Mouse (Mus musculus) induced T-regulatory cell, adult 2 months (primary cell): Measurements from ENCODE around the gene Myo3b.

Experiments used
- DNase-seq: peaks from one replicate; pipeline ENCODE4 v3.0.0-alpha.2; 2012; ENCODE audit warnings: low read depth

Gene Myo3b

GRCm38 (mm10) chr2:70038752-70039151 is at the start of gene Myo3b:
Myo3b (plus strand) TSS chr2:70039126.
- DNase-seq: no peak

DNA sequence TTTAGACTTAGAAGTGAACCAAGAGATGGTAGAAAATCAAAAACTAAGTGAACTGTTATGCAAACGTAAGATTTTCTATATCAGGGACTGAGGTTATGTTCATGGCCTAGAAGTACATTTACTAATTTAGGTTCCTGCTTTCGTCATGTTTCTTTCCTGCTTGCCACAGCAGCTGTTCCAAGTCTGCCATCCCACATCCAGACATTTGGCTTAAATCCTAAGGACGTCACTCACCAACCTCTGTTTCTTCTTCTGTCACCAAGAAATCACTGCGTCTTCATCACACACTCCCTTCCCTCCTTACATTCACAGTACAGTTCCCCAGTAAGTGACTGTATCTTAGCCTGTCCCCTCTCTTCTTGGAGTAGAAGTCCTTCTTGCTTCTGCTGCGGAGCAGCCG is 49.7 kb upstream of the Myo3b start:
- DNase-seq: no peak

DNA sequence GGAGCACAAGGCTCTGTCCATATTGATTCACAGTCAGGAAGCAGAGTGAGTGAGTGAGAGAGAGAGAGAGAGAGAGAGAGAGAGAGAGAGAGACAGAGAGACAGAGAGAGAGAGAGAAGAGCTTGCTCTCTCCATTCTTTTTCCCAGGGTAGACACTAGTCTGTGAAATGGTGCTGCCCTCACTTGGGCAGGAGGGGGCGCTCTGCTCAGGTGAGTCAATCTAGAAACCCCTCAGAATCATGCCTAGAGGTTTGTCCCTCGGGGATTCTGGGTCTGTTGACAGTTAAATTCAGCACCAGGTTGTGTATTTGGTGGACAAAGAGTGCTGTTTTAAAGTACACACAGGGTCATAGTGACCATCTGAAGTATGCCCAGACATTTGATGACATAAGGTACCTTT is 48.3 kb upstream of the Myo3b start:
- DNase-seq: peak; percentile 45

GRCm38 (mm10) chr2:69994082-69994736 is 44.7 kb upstream of the Myo3b start:
- DNase-seq: peak; percentile 19

GRCm38 (mm10) chr2:69994779-69995178 is 44.1 kb upstream of the Myo3b start:
- peak; percentile 74 for DNase-seq

GRCm38 (mm10) chr2:69999097-69999770 is 39.7 kb upstream of the Myo3b start:
- DNase-seq: no peak

DNA sequence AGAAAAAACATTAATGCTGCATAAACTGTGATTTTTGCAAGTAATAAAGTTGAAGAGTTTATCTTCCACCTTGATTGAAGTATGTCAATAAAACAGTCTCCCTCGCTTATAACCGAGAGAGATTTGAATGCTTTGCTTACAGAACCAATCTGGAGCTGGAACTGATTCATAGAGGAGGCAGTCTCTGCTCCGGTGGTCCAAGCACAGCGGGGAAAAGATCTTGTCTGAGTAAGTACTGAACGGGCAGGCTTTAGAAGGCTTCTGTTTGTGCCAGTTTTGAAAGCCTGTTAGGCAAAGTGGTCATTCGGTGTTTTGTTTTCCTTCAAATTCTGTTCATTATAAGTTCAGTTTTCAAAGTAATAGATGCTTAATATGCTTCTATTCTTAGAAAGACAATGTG is 38.6 kb upstream of the Myo3b start:
- no peak for DNase-seq

- DNase-seq: no peak
Observed at GRCm38 (mm10) chr2:70006492-70006891, 32.4 kb upstream of the Myo3b start.

- no peak for DNase-seq
Observed at GRCm38 (mm10) chr2:70012941-70013340, 26.0 kb upstream of the Myo3b start.

GRCm38 (mm10) chr2:70018236-70018635 is 20.7 kb upstream of the Myo3b start:
- no peak for DNase-seq

DNA sequence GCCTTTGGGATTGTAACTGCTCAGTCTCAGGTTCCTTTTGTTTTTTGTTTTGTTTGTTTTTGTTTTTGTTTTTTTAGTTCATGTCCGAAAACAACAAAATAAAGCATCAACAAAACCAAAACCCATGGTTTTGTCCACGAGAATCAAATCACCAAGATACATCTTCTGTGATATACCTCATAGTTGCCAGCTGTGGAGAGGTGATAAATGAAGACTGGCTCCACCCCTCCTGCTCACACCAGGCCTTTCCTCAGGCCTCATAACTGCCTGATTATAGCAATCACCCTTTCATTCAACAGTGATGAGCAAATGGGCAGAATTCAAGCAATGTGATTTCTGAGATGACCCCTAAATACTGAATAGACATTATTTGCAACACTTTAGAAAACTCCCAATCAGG is 14.5 kb upstream of the Myo3b start:
- DNase-seq: no peak

GRCm38 (mm10) chr2:70025711-70026110 is 13.2 kb upstream of the Myo3b start:
- DNase-seq: no peak

- no peak for DNase-seq
Observed at GRCm38 (mm10) chr2:70031472-70031871, 7.5 kb upstream of the Myo3b start.

- DNase-seq: no peak
Observed at GRCm38 (mm10) chr2:70034895-70035294, 4.0 kb upstream of the Myo3b start.

DNA sequence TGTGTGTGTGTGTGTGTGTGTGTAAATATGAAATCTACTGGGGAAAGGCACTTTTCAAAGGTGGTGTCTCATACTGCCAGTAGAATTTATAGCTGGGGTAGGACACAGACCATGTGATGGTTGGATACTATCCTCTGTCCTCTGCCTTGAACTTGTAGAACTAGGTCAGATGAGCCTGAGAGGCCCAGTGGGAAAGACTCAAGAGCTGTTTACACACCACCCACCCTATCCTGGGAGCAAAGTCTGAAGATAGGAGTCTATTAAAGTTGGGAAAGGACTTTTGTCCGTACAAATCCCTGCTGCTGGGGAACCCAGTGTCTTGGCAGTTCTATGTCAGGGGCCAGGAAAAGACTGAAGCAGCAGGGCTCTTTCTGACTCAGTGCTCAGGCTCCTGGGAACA is 3.6 kb upstream of the Myo3b start:
- DNase-seq: no peak

- peak; percentile 81 for DNase-seq
Observed at GRCm38 (mm10) chr2:70037221-70037620, 1.7 kb upstream of the Myo3b start.

DNA sequence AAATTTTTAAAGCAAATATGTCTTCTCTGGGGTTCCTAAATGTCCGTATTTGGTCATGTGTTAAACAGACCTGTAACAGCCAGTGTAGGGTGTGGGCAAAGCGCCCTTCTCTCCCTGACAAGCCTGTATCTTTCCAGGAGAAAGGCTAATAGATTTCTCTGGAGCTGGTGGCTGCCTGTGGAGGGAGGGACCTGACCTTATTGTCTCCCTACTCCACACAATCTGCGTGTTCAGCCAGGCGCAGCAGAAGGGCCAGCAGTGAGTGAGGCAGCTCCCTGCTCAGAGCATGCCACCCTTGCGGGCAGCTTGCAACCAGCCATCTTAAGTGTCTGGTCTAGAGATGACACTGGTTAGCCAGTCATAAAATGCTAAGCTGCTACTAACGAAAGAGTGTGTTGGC is 5.5 kb downstream of the Myo3b start:
- DNase-seq: no peak

- no peak for DNase-seq
Observed at GRCm38 (mm10) chr2:70047868-70048267, 8.9 kb downstream of the Myo3b start.

GRCm38 (mm10) chr2:70053803-70054202 is 14.9 kb downstream of the Myo3b start:
- no peak for DNase-seq

- no peak for DNase-seq
Observed at GRCm38 (mm10) chr2:70058201-70058600, 19.3 kb downstream of the Myo3b start.

DNA sequence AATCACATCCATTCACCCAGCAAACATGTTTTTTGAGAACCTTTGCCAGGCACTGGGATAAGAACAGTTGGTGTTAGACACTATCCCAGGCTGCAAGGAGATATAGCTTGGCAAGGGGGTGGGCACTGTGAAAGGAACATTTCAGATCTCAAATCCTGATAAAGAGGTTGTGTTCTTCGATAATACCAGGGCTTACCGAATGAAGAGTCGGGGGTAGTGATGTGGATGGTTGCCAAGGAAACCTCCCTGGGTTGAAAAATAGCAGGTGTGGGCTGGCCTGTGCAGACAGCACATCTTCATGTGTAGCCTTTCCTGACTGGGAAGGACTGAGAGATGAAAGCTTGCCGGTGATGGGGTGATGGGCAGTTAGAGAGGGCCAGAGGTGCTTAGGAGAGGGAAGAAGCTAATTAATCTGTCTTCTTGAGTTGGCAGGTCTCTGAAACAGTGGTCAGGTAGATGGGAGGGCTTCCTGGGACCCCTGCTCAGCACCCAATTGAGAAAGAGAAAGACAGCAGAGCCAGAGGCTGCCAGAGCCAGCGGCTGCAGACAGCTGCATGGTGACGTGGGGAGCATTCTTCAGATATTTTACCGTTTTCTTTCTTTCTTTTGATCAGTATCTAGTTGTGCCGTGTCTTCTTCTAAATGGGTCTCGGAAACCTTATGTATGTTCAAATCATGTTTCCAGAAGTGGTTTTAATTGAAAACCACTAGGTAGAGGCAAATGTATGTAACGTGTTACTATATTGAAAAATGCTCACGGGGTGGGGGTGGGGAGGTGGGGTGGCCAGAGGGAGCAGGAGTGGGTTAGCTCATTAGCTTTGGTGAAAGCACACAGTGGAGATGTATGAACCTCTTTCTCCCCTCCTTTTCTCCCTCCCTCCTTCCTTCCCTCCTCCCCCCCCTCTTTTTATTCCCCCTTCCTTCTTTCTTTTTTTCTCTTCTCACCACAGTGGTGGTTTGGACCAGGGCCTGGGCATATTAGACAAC is 21.7 kb downstream of the Myo3b start:
- no peak for DNase-seq

- DNase-seq: no peak
Observed at GRCm38 (mm10) chr2:70065116-70065515, 26.2 kb downstream of the Myo3b start.
